Mouse (Mus musculus) spleen, adult 2 months (tissue): Measurements from ENCODE around the gene Prss12.

Experiments
- CTCF ChIP-seq: fragments of 200-500 bp; IDR thresholded peaks from 2 replicates; pipeline ENCODE4 v1.5.1; 2011; ENCODE audit warnings: mild to moderate bottlenecking, inconsistent platforms; ENCODE audit not compliant: insufficient read depth, insufficient read length, insufficient replicate concordance; ENCODE audit errors: extremely low read depth
- POLR2A ChIP-seq: fragments of 200-500 bp; IDR thresholded peaks from 2 replicates; pipeline ENCODE4 v1.6.1; 2011; ENCODE audit warnings: low read depth, low read length, inconsistent platforms

DNA sequence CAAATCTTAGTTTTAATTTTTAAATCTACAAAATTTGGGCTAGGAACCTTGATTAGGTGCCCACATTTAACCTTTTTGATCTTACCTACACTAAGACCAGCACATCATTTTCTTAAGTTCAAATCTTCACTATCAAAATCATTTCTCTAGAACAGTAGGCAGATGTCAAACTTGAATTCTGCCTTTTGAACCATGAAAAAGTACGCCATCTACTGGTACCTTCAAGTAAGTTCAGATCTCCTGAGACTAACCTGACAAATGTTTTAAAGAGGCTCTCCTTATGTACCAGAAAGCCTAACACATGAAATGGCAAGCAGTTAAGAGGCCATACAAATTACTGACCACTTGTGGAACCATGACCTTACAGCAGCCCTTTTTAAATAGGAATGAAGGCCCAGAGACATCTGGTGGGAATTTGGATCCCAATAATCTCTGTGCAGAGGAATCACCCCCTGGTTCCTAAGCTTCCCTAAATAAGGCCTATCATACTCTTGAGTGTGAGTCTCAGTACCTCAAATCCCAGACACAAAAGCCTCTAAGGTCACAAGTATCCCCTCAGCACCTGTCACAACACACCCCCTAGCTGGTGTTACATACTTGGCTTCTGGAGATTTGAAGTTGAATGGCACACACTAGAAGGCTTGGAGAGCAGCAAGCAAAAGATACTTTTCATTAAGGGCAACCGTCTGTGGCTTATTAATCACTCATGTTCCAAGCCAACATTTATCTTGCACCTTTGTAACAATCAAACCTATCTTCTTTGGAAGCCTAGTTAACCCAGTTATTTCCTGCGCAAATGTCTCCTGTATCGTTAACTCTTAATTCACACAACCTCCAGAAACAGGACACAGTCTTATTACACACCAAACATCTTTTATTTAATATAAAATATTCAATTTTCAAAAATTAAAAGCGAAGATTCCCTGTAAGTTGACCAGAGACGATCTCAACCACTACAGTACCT is 60.3 kb downstream of the Prss12 start:
- TF ChIP-seq CTCF, result no peak
- no peak for TF ChIP-seq POLR2A
